Mouse (Mus musculus) kidney, embryonic 16.5 days (tissue): ENCODE measurements around the gene Ccdc15. TPM values are rescaled to one million over a fixed set of nuclear protein-coding genes. Genes with fewer than 3 reads are reported as not detected.

Experiments used
- ATAC-seq: fragments of 200-750 bp; cut with Nextera tagmentation; 2 replicates; pipeline ENCODE4 v1.8.0; 2017; ENCODE audit warnings: moderate TSS enrichment; ENCODE audit not compliant: low FRiP score, low TSS enrichment
- H3K27ac ChIP-seq: fragments of 300-500 bp; sonication (generic); 2 replicates; pipeline ENCODE4 v1.5.1; 2014; ENCODE audit warnings: low read length
- H3K27me3 ChIP-seq: fragments of 300-500 bp; sonication (generic); 2 replicates; pipeline ENCODE4 v1.6.1; 2014; ENCODE audit warnings: low read length, control low read depth, mixed read lengths; ENCODE audit not compliant: insufficient read depth
- H3K36me3 ChIP-seq: fragments of 300-500 bp; sonication (generic); 2 replicates; pipeline ENCODE4 v1.6.1; 2014; ENCODE audit warnings: low read length, control low read depth, mixed read lengths; ENCODE audit not compliant: insufficient read depth
- H3K4me1 ChIP-seq: fragments of 300-500 bp; sonication (generic); 2 replicates; pipeline ENCODE4 v1.6.1; 2014; ENCODE audit warnings: low read length, control low read depth, mixed read lengths; ENCODE audit not compliant: insufficient read depth
- H3K4me2 ChIP-seq: fragments of 300-500 bp; sonication (generic); replicated peaks from 2 replicates; pipeline ENCODE4 v1.6.1; 2014; ENCODE audit warnings: low read depth, low read length
- H3K4me3 ChIP-seq: fragments of 300-500 bp; sonication (generic); 2 replicates; pipeline ENCODE4 v1.5.1; 2014; ENCODE audit warnings: mild to moderate bottlenecking, low read length
- H3K9ac ChIP-seq: fragments of 300-500 bp; sonication (generic); replicated peaks from 2 replicates; pipeline ENCODE4 v1.6.1; 2014; ENCODE audit warnings: low read length
- H3K9me3 ChIP-seq: fragments of 300-500 bp; sonication (generic); 2 replicates; pipeline ENCODE4 v1.6.1; 2016; ENCODE audit warnings: low read length, control low read depth
- WGBS: fragments of 180-500 bp; shearing (Covaris S2); extraction: QIAGEN DNeasy Blood & Tissue Kit; methylation state at CpG from one replicate; pipeline ENCODE4 v1.1.7; 2014; 5-methylcytosine and 5-hydroxymethylcytosine counted together
- polyA plus RNA-seq: library from polyadenylated mRNA; unstranded; fragments of >200 nt; fragmentation: Nextera tagmentation; extraction: Ambion mirVana; gene quantifications from 2 replicates; pipeline ENCODE4 v1.2.1, GENCODE M21; 2015

Ccdc15 gene
- polyA plus RNA-seq, 1 experiment from 2014 or later = 5.2 TPM

- H3K36me3 ChIP-seq = no peaks in the 10 kb centered on the region
- WGBS = 24% methylated on average over 7 of the region's 7 CpGs
- H3K27me3 ChIP-seq = no peaks in the 10 kb centered on the region
- peaks cover 11% of the 10 kb centered on the region for H3K4me1 ChIP-seq
- peak overlapping the region; percentile 68 for H3K9ac ChIP-seq
- H3K9me3 ChIP-seq = no peaks in the 10 kb centered on the region
- H3K4me3 ChIP-seq = peak overlapping the region; percentile 55
- peak; percentile 64; the same call in 1 of the 2 replicates for ATAC-seq
- H3K27ac ChIP-seq = no peak overlapping the region
- peak overlapping the region; percentile 94 for H3K4me2 ChIP-seq
Measured at GRCm38 (mm10) chr9:37255889-37256225, 92.4 kb downstream of the Ccdc15 start.

GRCm38 (mm10) chr9:37255149-37255888, 92.9 kb downstream of the Ccdc15 start, which contains the start of gene Slc37a2:
Gene Slc37a2 (minus strand): TSS chr9:37255738.
- Histone ChIP-seq H3K27ac (no peak within 1 kb of the TSS), H3K4me2 (peak within 1 kb of the TSS; percentile 94), H3K4me1 (peaks cover 11% of the 10 kb centered on the region), H3K9me3 (no peaks in the 10 kb centered on the region), H3K36me3 (no peaks in the 10 kb centered on the region), H3K9ac (peak within 1 kb of the TSS; percentile 68), H3K4me3 (peak within 1 kb of the TSS; percentile 55), H3K27me3 (no peaks in the 10 kb centered on the region)
- ATAC-seq = peak; percentile 92
- WGBS = 3% methylated on average over 38 of the region's 38 CpGs

GRCm38 (mm10) chr9:37254531-37255110, 93.6 kb downstream of the Ccdc15 start:
- no peaks in the 10 kb centered on the region for H3K36me3 ChIP-seq
- peak overlapping the region; percentile 94 for H3K4me2 ChIP-seq
- no peak overlapping the region for H3K27ac ChIP-seq
- H3K9ac ChIP-seq = peak overlapping the region; percentile 68; the same call in 1 of the 2 replicates
- no peak for ATAC-seq
- H3K4me3 ChIP-seq = peak overlapping the region; percentile 55
- H3K27me3 ChIP-seq = no peaks in the 10 kb centered on the region
- peaks cover 11% of the 10 kb centered on the region for H3K4me1 ChIP-seq
- no peaks in the 10 kb centered on the region for H3K9me3 ChIP-seq
- 18% methylated on average over 6 of the region's 6 CpGs for WGBS

- Histone ChIP-seq H3K36me3 (no peaks in the 10 kb centered on the region), H3K4me2 (no peak overlapping the region), H3K9ac (no peak overlapping the region), H3K27ac (no peak overlapping the region), H3K9me3 (no peaks in the 10 kb centered on the region), H3K4me1 (peaks cover 21% of the 10 kb centered on the region), H3K27me3 (no peaks in the 10 kb centered on the region), H3K4me3 (no peak overlapping the region)
- WGBS = 82% methylated on average over 6 of the region's 6 CpGs
- ATAC-seq = no peak
Measured at GRCm38 (mm10) chr9:37250631-37251030, 97.6 kb downstream of the Ccdc15 start.

GRCm38 (mm10) chr9:37249976-37250375, 98.3 kb downstream of the Ccdc15 start:
- Histone ChIP-seq H3K4me3 (no peak overlapping the region), H3K27ac (no peak overlapping the region), H3K4me1 (peaks cover 16% of the 10 kb centered on the region), H3K9ac (no peak overlapping the region), H3K4me2 (no peak overlapping the region), H3K36me3 (no peaks in the 10 kb centered on the region), H3K27me3 (no peaks in the 10 kb centered on the region), H3K9me3 (no peaks in the 10 kb centered on the region)
- 78% methylated on average over 3 of the region's 3 CpGs for WGBS
- ATAC-seq = no peak

- Histone ChIP-seq H3K27me3 (no peaks in the 10 kb centered on the region), H3K4me3 (no peak overlapping the region), H3K27ac (no peak overlapping the region; the same call in 1 of the 2 replicates), H3K9me3 (no peaks in the 10 kb centered on the region), H3K36me3 (no peaks in the 10 kb centered on the region), H3K4me2 (no peak overlapping the region), H3K4me1 (peaks cover 10% of the 10 kb centered on the region), H3K9ac (no peak overlapping the region)
- 25% methylated on average over 3 of the region's 3 CpGs for WGBS
- ATAC-seq = peak; percentile 60
Measured at GRCm38 (mm10) chr9:37248381-37248906, 99.8 kb downstream of the Ccdc15 start.

- Histone ChIP-seq H3K36me3 (no peaks in the 10 kb centered on the region), H3K27ac (no peak overlapping the region), H3K4me2 (no peak overlapping the region), H3K9ac (no peak overlapping the region), H3K9me3 (no peaks in the 10 kb centered on the region), H3K4me1 (peaks cover 10% of the 10 kb centered on the region), H3K27me3 (no peaks in the 10 kb centered on the region), H3K4me3 (no peak overlapping the region)
- no peak for ATAC-seq
Measured at GRCm38 (mm10) chr9:37247429-37247828, 100.8 kb downstream of the Ccdc15 start.

- 87% methylated on average over 1 of the region's 1 CpGs for WGBS
- no peaks in the 10 kb centered on the region for H3K36me3 ChIP-seq
- H3K27ac ChIP-seq = no peak overlapping the region
- H3K4me1 ChIP-seq = peaks cover 10% of the 10 kb centered on the region
- H3K27me3 ChIP-seq = no peaks in the 10 kb centered on the region
- H3K9ac ChIP-seq = no peak overlapping the region
- no peak overlapping the region for H3K4me2 ChIP-seq
- H3K9me3 ChIP-seq = no peaks in the 10 kb centered on the region
- ATAC-seq = no peak
- no peak overlapping the region for H3K4me3 ChIP-seq
Measured at GRCm38 (mm10) chr9:37245810-37246209, 102.4 kb downstream of the Ccdc15 start.

- H3K36me3 ChIP-seq = no peaks in the 10 kb centered on the region
- WGBS = 77% methylated on average over 2 of the region's 2 CpGs
- no peak for ATAC-seq
Measured at GRCm38 (mm10) chr9:37245404-37245803, 102.8 kb downstream of the Ccdc15 start.

GRCm38 (mm10) chr9:37244600-37244999, 103.6 kb downstream of the Ccdc15 start:
- Histone ChIP-seq H3K9ac (no peak overlapping the region), H3K36me3 (no peaks in the 10 kb centered on the region), H3K4me3 (no peak overlapping the region), H3K4me1 (peaks cover 10% of the 10 kb centered on the region), H3K9me3 (no peaks in the 10 kb centered on the region), H3K4me2 (no peak overlapping the region), H3K27ac (no peak overlapping the region), H3K27me3 (no peaks in the 10 kb centered on the region)
- ATAC-seq = no peak
- WGBS = 76% methylated on average over 1 of the region's 1 CpGs

More at GRCm38 (mm10) chr9:37245404-37245803, 102.8 kb downstream of the Ccdc15 start:
- Histone ChIP-seq H3K9me3 (no peaks in the 10 kb centered on the region), H3K27me3 (no peaks in the 10 kb centered on the region), H3K4me1 (peaks cover 10% of the 10 kb centered on the region), H3K9ac (no peak overlapping the region), H3K4me2 (no peak overlapping the region), H3K4me3 (no peak overlapping the region), H3K27ac (no peak overlapping the region)
